ENCODE assay signal across 16 mouse cellular contexts in the genomic region with DNA sequence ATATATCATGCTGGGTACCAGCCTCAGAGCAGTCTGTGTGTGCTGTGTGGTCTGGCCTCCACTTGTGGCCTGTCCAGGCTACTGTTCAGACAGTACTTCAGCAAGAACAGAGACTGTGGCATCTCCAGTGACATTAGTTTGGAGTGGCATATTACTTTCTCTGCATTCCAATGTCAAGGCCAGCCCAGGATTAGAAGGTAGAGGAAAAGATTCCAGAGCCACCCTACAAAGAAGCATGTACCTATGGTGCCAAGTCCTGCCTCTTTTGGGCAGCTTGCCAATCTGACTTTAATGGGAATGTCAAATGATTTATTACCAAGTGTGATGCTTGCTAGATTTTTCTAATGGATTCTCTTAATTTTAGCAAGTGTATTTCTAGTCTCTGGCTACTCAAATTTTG. TPM values are rescaled to one million over a fixed set of nuclear protein-coding genes. Genes with fewer than 3 reads are reported as not detected.
DNase-seq lines count a peak whose midpoint lies in the region; ATAC-seq and TF ChIP-seq lines count a peak whose summit lies in the region.
"Had no signal": no experiment of that assay in that cellular context is flagged by ENCODE, and none has a peak within 500 bp of the region (broad histone marks: within the 10 kb centered on the region; RNA-seq: fewer than 3 reads in every experiment).

No protein-coding gene starts in this region.

- no peak overlapping the region for H3K4me3 ChIP-seq in embryonic facial prominence, embryonic 14.5 days (ENCODE audit: low read depth, low read length)
- no peak overlapping the region for H3K4me3 ChIP-seq in embryonic facial prominence, embryonic 10.5 days
- H3K4me3 ChIP-seq in limb, embryonic 14.5 days (replicated peaks; ENCODE audit: low read length): no peak overlapping the region
- H3K4me3 ChIP-seq in limb, embryonic 10.5 days: no peak overlapping the region
- H3K4me3 ChIP-seq: myocyte had no signal

- POLR2A ChIA-PET in Patski (lab: Charles Lee): no interaction called here

- TF ChIP-seq CTCF in Patski (IDR thresholded peaks at IDR 0.05): no peak

- H3K36me3 ChIP-seq in embryonic facial prominence, embryonic 14.5 days (ENCODE audit: control insufficient read depth, insufficient read depth, low read length): no peaks in the 10 kb centered on the region
- no peaks in the 10 kb centered on the region for H3K36me3 ChIP-seq in embryonic facial prominence, embryonic 10.5 days (replicated peaks)
- H3K36me3 ChIP-seq in limb, embryonic 14.5 days (ENCODE audit: control insufficient read depth, insufficient read depth, low read length): no peaks in the 10 kb centered on the region
- no peaks in the 10 kb centered on the region for H3K36me3 ChIP-seq in limb, embryonic 10.5 days

- ATAC-seq in embryonic facial prominence, embryonic 14.5 days (ENCODE audit: low read depth): no peak
- ATAC-seq in limb, embryonic 14.5 days (ENCODE audit: low FRiP score, low read depth): no peak
- ATAC-seq in Patski: peak; percentile 53

- no peaks in the 10 kb centered on the region for H3K4me1 ChIP-seq in embryonic facial prominence, embryonic 14.5 days (ENCODE audit: control insufficient read depth, insufficient read depth, low read length)
- no peaks in the 10 kb centered on the region for H3K4me1 ChIP-seq in embryonic facial prominence, embryonic 10.5 days
- peaks cover 9% of the 10 kb centered on the region for H3K4me1 ChIP-seq in limb, embryonic 14.5 days (ENCODE audit: control insufficient read depth, insufficient read depth, low read length)
- H3K4me1 ChIP-seq in limb, embryonic 10.5 days: no peaks in the 10 kb centered on the region

- in situ Hi-C loops in Patski (cut with MboI; ENCODE audit: low pct_unique_long_range_greater_than_20kb): no loop called here

- intact Hi-C loops in gastrocnemius, postnatal 36 days (cut with DNase I): no loop called here

- no peak for TF ChIP-seq POLR2A in limb, embryonic 14.5 days (IDR thresholded peaks at IDR 0.05; ENCODE audit: borderline replicate concordance, extremely low read depth, insufficient read depth, insufficient read length)

- no peaks in the 10 kb centered on the region for H3K9me3 ChIP-seq in embryonic facial prominence, embryonic 14.5 days (ENCODE audit: control insufficient read depth, low read length)
- no peaks in the 10 kb centered on the region for H3K9me3 ChIP-seq in embryonic facial prominence, embryonic 10.5 days
- H3K9me3 ChIP-seq in limb, embryonic 14.5 days (ENCODE audit: control insufficient read depth, low read length): no peaks in the 10 kb centered on the region
- no peaks in the 10 kb centered on the region for H3K9me3 ChIP-seq in limb, embryonic 10.5 days (replicated peaks)

- H3K9ac ChIP-seq in embryonic facial prominence, embryonic 14.5 days (ENCODE audit: low read depth, low read length): no peak overlapping the region
- H3K9ac ChIP-seq in limb, embryonic 14.5 days (ENCODE audit: low read depth, low read length, severe bottlenecking): no peak overlapping the region

- H3K27me3 ChIP-seq in embryonic facial prominence, embryonic 14.5 days (replicated peaks; ENCODE audit: control insufficient read depth, insufficient read depth, low read length): no peaks in the 10 kb centered on the region
- no peaks in the 10 kb centered on the region for H3K27me3 ChIP-seq in embryonic facial prominence, embryonic 10.5 days (replicated peaks; ENCODE audit: low read depth, poor library complexity, severe bottlenecking)
- H3K27me3 ChIP-seq in limb, embryonic 14.5 days (ENCODE audit: control insufficient read depth, insufficient read depth, low read length): no peaks in the 10 kb centered on the region
- H3K27me3 ChIP-seq in limb, embryonic 10.5 days (ENCODE audit: low read depth, poor library complexity, severe bottlenecking): no peaks in the 10 kb centered on the region
- H3K27me3 ChIP-seq in Patski: no peaks in the 10 kb centered on the region

- no peak overlapping the region for H3K27ac ChIP-seq in embryonic facial prominence, embryonic 14.5 days (replicated peaks; ENCODE audit: low read depth, low read length)
- H3K27ac ChIP-seq in embryonic facial prominence, embryonic 10.5 days (replicated peaks): no peak overlapping the region
- H3K27ac ChIP-seq in limb, embryonic 14.5 days (replicated peaks; ENCODE audit: low read depth, low read length): no peak overlapping the region
- no peak overlapping the region for H3K27ac ChIP-seq in limb, embryonic 10.5 days

- CTCF ChIA-PET in Patski (lab: Charles Lee): no interaction called here

- DNase-seq in embryonic facial prominence, embryonic 14.5 days (ENCODE audit: low spot score): peak; percentile 26
- DNase-seq in embryonic facial prominence, embryonic 10.5 days (ENCODE audit: low spot score): no peak
- DNase-seq in limb, embryonic 14.5 days (ENCODE audit: low spot score): peak; percentile 40
- no peak for DNase-seq in limb, embryonic 10.5 days (ENCODE audit: low spot score)
- DNase-seq in Patski (ENCODE audit: low read depth, low spot score): peak; percentile 82
- DNase-seq in kidney, adult 9 months: peak; percentile 70
- DNase-seq in urinary bladder, postnatal 4 days (ENCODE audit: low spot score in 2 of 2): no peak
- DNase-seq in gastrocnemius, postnatal 36 days: no peak
- DNase-seq: retina, postnatal 1 day; thymus, postnatal 25 days had no signal

- no peak overlapping the region for H3K4me2 ChIP-seq in embryonic facial prominence, embryonic 14.5 days (ENCODE audit: low read depth, low read length)
- no peak overlapping the region for H3K4me2 ChIP-seq in limb, embryonic 14.5 days (replicated peaks; ENCODE audit: low read depth, low read length, severe bottlenecking)

RNA-seq across cellular contexts. Expression of gene Nps, which starts 54.6 kb away (rescaled TPM):
- polyA plus RNA-seq in embryonic facial prominence, embryonic 14.5 days (2014; fragmentation: Nextera tagmentation; extraction: Ambion mirVana): 0.18 TPM in 1 of 2 replicates, not detected in the other
- polyA plus RNA-seq in embryonic facial prominence, embryonic 10.5 days (2016; fragmentation: Nextera tagmentation; extraction: Ambion mirVana): 0.24 TPM in 1 of 2 replicates, not detected in the other
- polyA plus RNA-seq in limb, embryonic 14.5 days (2012; rRNA removed): 0.40 and 0.45 TPM in 2 replicates
- polyA plus RNA-seq in limb, embryonic 14.5 days (2014; fragmentation: Nextera tagmentation; extraction: Ambion mirVana): 0.23 TPM in 1 of 2 replicates, not detected in the other
- not detected in 2 replicates for polyA plus RNA-seq in limb, embryonic 10.5 days (2016; fragmentation: Nextera tagmentation; extraction: Ambion mirVana)
- polyA plus RNA-seq in Patski (2021): not detected
- not detected for total RNA-seq in gastrocnemius, postnatal 36 days (2021)
- total RNA-seq: gastrocnemius, adult 8-10 months; left cerebral cortex, adult 18-20 months; liver, adult 2 months; megakaryocyte, adult 5-6 weeks had no signal
- polyA plus RNA-seq: cortical plate, adult 2 months; liver, adult 2 months had no signal

Comparison
In these comparisons a context has a peak if more than half of its experiments do, and no peak if none do; other contexts are left out.
1. DNase-seq: peak in embryonic facial prominence, embryonic 14.5 days (single experiment), limb, embryonic 14.5 days (single experiment), Patski (single experiment) and kidney, adult 9 months (single experiment); none in embryonic facial prominence, embryonic 10.5 days (single experiment), limb, embryonic 10.5 days (single experiment), urinary bladder, postnatal 4 days (0 of 2) and gastrocnemius, postnatal 36 days (0 of 2).